Mouse (Mus musculus) inflammation-experienced regulatory T-cells (primary cell): ENCODE data around the gene Tlr5. TPM values are rescaled to one million over a fixed set of nuclear protein-coding genes. Genes with fewer than 3 reads are reported as not detected.

ENCODE experiments used
- polyA plus RNA-seq, 2 experiments: library from polyadenylated mRNA; unstranded; fragments of 100-300 nt; shearing (Covaris generic); gene quantifications; one replicate each; pipeline ENCODE4 v1.2.1; 2017

The Tlr5 gene
- not detected for polyA plus RNA-seq

GRCm38 (mm10) chr1:182954287-182955046 lies at the start of gene Tlr5:
TSS of gene Tlr5 (plus strand) at chr1:182954788.

Other genes starting within 250 kb of the Tlr5 start
- gene Ccdc185, start 205.6 kb upstream of the Tlr5 start, polyA plus RNA-seq: under 1 TPM in 1 of 2 experiments, not detected in 1; 0.32 TPM
- 1 to 10 TPM; 2.3 to 5.7 TPM for gene Susd4, start 190.9 kb upstream of the Tlr5 start, polyA plus RNA-seq